Mouse (Mus musculus) ES-Bruce4 (cell line): ENCODE measurements around the gene Ssr2.

ENCODE experiments used
- CTCF ChIP-seq: IDR thresholded peaks from one replicate; pipeline ENCODE4 v1.8.1; 2011; ENCODE audit warnings: low read depth, low read length
- EP300 ChIP-seq: IDR thresholded peaks from 2 replicates; pipeline ENCODE4 v1.6.1; 2011; ENCODE audit warnings: low read depth, low read length; ENCODE audit not compliant: insufficient read depth
- POLR2A ChIP-seq: IDR thresholded peaks from one replicate; pipeline ENCODE4 v1.8.1; 2011; ENCODE audit warnings: low read length; ENCODE audit not compliant: insufficient read depth

DNA sequence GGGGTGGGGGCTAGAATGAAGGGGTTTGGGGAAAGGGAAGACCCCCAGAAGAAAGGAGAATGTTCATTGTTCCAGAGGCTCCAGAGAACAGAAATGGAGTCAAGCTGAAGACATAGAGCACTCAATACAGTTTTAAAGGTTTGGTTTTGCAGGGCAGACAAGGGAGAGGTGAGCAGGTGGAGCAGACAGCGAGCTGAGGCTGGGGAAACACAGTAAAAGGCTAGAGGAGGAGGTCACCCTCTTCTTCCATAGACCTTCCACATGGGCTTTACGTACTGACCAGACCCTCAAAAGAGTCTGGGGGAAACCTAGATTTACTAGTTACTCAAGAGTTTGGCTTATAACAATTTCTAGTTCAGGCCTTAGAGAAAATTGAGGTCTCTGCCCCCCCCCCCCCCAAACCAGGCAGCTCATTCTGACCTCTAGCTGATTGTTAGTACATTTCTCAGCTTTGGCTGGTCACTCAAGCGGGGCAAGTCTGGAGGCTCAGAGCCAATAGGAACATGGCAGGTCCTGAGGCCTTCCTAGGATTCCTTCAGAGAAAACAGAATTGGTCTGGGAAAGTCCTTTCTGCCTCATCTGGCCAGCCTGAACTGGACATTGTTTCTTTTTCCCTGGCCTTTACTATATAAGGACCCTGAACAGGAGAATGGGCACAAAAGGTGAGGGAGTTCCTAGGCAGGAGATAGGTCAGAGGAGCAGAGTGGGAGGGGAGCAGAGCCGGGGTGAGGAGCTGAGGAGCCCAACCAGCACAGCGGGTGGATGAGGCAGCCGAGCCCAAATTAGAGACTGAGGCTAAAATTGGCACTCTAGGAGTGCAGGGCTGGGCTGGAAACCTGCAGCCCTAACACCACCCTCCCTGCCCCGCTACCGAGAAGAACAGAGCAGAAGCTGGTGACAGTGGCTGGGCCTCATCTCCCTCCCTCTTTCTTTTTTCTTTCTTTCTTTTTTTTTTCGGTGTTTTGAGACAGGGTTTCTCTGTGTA lies 43.7 kb downstream of the Ssr2 start:
- no peak for TF ChIP-seq CTCF
- TF ChIP-seq POLR2A: no peak
- no peak for TF ChIP-seq EP300
